Mouse (Mus musculus): ENCODE results near the gene Jak1. TPM values are rescaled to one million over a fixed set of nuclear protein-coding genes. Genes with fewer than 3 reads are reported as not detected.

Jak1 gene
- polyA plus RNA-seq, 1 experiment from 2014 or later, result 135 TPM

- H3K4me1 ChIP-seq (ENCODE audit: control insufficient read depth, insufficient read depth, low read length), result no peaks in the 10 kb centered on the region
- no peak overlapping the region for H3K4me2 ChIP-seq (replicated peaks; ENCODE audit: low read depth, low read length)
- H3K36me3 ChIP-seq (ENCODE audit: control insufficient read depth, insufficient read depth, low read length), result peaks cover 3% of the 10 kb centered on the region; the same call in 1 of the 2 replicates
- WGBS, result 91% methylated on average over 8 of the region's 8 CpGs
- H3K27me3 ChIP-seq (ENCODE audit: control insufficient read depth, insufficient read depth, low read length), result no peaks in the 10 kb centered on the region
- no peak overlapping the region for H3K4me3 ChIP-seq (ENCODE audit: low read depth, low read length)
- H3K27ac ChIP-seq (ENCODE audit: low read length), result no peak overlapping the region
- no peaks in the 10 kb centered on the region for H3K9me3 ChIP-seq (ENCODE audit: control insufficient read depth, low read depth, low read length)
- no peak for ATAC-seq (ENCODE audit: insufficient number of reproducible peaks, insufficient read depth, low FRiP score, low read depth)
- H3K9ac ChIP-seq (replicated peaks; ENCODE audit: low read depth, low read length), result no peak overlapping the region
Measured at GRCm38 (mm10) chr4:101135013-101135412, 130.1 kb downstream of the Jak1 start.

GRCm38 (mm10) chr4:101121002-101121401, 144.1 kb downstream of the Jak1 start:
- WGBS, result 82% methylated on average over 7 of the region's 7 CpGs

GRCm38 (mm10) chr4:101107122-101107521, 158.0 kb downstream of the Jak1 start:
- Histone ChIP-seq H3K4me2 (replicated peaks; ENCODE audit: low read depth, low read length) (no peak overlapping the region), H3K9ac (replicated peaks; ENCODE audit: low read depth, low read length) (no peak overlapping the region), H3K9me3 (ENCODE audit: control insufficient read depth, low read depth, low read length) (peaks cover 6% of the 10 kb centered on the region; the same call in 1 of the 2 replicates), H3K4me1 (ENCODE audit: control insufficient read depth, insufficient read depth, low read length) (no peaks in the 10 kb centered on the region), H3K27me3 (ENCODE audit: control insufficient read depth, insufficient read depth, low read length) (no peaks in the 10 kb centered on the region), H3K36me3 (ENCODE audit: control insufficient read depth, insufficient read depth, low read length) (peaks cover 6% of the 10 kb centered on the region), H3K4me3 (ENCODE audit: low read depth, low read length) (no peak overlapping the region), H3K27ac (ENCODE audit: low read length) (no peak overlapping the region)
- 81% methylated on average over 12 of the region's 12 CpGs for WGBS
- no peak for ATAC-seq (ENCODE audit: insufficient number of reproducible peaks, insufficient read depth, low FRiP score, low read depth)

More at GRCm38 (mm10) chr4:101121002-101121401, 144.1 kb downstream of the Jak1 start:
- no peak overlapping the region for H3K27ac ChIP-seq (ENCODE audit: low read length)
- no peaks in the 10 kb centered on the region; the same call in 1 of the 2 replicates for H3K36me3 ChIP-seq (ENCODE audit: control insufficient read depth, insufficient read depth, low read length)
- no peak overlapping the region for H3K9ac ChIP-seq (replicated peaks; ENCODE audit: low read depth, low read length)
- H3K27me3 ChIP-seq (ENCODE audit: control insufficient read depth, insufficient read depth, low read length), result no peaks in the 10 kb centered on the region
- no peak overlapping the region for H3K4me3 ChIP-seq (ENCODE audit: low read depth, low read length)
- ATAC-seq (ENCODE audit: insufficient number of reproducible peaks, insufficient read depth, low FRiP score, low read depth), result no peak
- H3K4me1 ChIP-seq (ENCODE audit: control insufficient read depth, insufficient read depth, low read length), result no peaks in the 10 kb centered on the region
- H3K4me2 ChIP-seq (replicated peaks; ENCODE audit: low read depth, low read length), result no peak overlapping the region
- H3K9me3 ChIP-seq (ENCODE audit: control insufficient read depth, low read depth, low read length), result no peaks in the 10 kb centered on the region

Other genes starting within 250 kb of the Jak1 start
- gene Gm10577, start 244.6 kb downstream of the Jak1 start, polyA plus RNA-seq (2014; fragmentation: Nextera tagmentation; extraction: Ambion mirVana), result not detected in 2 replicates
- gene Raver2, start 196.3 kb downstream of the Jak1 start, polyA plus RNA-seq (2014; fragmentation: Nextera tagmentation; extraction: Ambion mirVana), result 19.5 and 22.5 TPM in 2 replicates
- gene Ak4, start 154.0 kb upstream of the Jak1 start, polyA plus RNA-seq (2014; fragmentation: Nextera tagmentation; extraction: Ambion mirVana), result 7.8 and 10.1 TPM in 2 replicates
- 2.4 and 2.8 TPM in 2 replicates for gene Dnajc6, start 231.4 kb upstream of the Jak1 start, polyA plus RNA-seq (2014; fragmentation: Nextera tagmentation; extraction: Ambion mirVana)